Mouse (Mus musculus) heart, postnatal 0 days (tissue): ENCODE measurements around the gene Gpr157.

Source experiments
- CTCF ChIP-seq: IDR thresholded peaks from 2 replicates; pipeline ENCODE4 v1.5.1; 2016; ENCODE audit warnings: antibody characterized with exemption, control low read depth, low read depth
- EP300 ChIP-seq: IDR thresholded peaks from 2 replicates; pipeline ENCODE4 v1.6.1; 2016; ENCODE audit warnings: antibody characterized with exemption, low read depth

- TF ChIP-seq CTCF: no peak
- no peak for TF ChIP-seq EP300
These were observed 31.0 kb downstream of the Gpr157 start for GRCm38 (mm10) chr4:150118163-150118562.
